Mouse (Mus musculus): ENCODE measurements at regions not wholly inside any gene's neighbourhood (a gene's known extent, or its start where the extent isn't known, plus 50 kb on each side); places are given as distances from the start of the nearest gene placed in this dataset.
A peak's percentile ranks its signal among the peaks of the same experiment; 100 is the strongest.

- no peak for DNase-seq (ENCODE audit: low read depth, low spot score)
Measured at GRCm38 (mm10) chr1:18849038-18849437, 253.8 kb upstream of the Tfap2d start.

GRCm38 (mm10) chr1:18857457-18857856 lies 245.4 kb upstream of the Tfap2d start:
- DNase-seq (ENCODE audit: low read depth, low spot score): no peak

- DNase-seq (ENCODE audit: low read depth, low spot score): no peak
Measured at GRCm38 (mm10) chr1:18903266-18903665, 199.6 kb upstream of the Tfap2d start.

- DNase-seq (ENCODE audit: low read depth, low spot score): no peak
Measured at GRCm38 (mm10) chr1:18903696-18904095, 199.1 kb upstream of the Tfap2d start.

- DNase-seq (ENCODE audit: low read depth, low spot score): no peak
Measured at GRCm38 (mm10) chr1:18911578-18911977, 191.2 kb upstream of the Tfap2d start.

- DNase-seq (ENCODE audit: low read depth, low spot score): no peak
Measured at GRCm38 (mm10) chr1:18956276-18956675, 146.5 kb upstream of the Tfap2d start.

GRCm38 (mm10) chr1:18956975-18957374 lies 145.8 kb upstream of the Tfap2d start:
- DNase-seq (ENCODE audit: low read depth, low spot score): peak; percentile 10

GRCm38 (mm10) chr1:18961464-18961863 lies 141.4 kb upstream of the Tfap2d start:
- no peak for DNase-seq (ENCODE audit: low read depth, low spot score)

GRCm38 (mm10) chr1:18961889-18962288 lies 140.9 kb upstream of the Tfap2d start:
- no peak for DNase-seq (ENCODE audit: low read depth, low spot score)

GRCm38 (mm10) chr1:18968935-18969334 lies 133.9 kb upstream of the Tfap2d start:
- no peak for DNase-seq (ENCODE audit: low read depth, low spot score)

- no peak for DNase-seq (ENCODE audit: low read depth, low spot score)
Measured at GRCm38 (mm10) chr1:18970173-18970572, 132.6 kb upstream of the Tfap2d start.

- DNase-seq (ENCODE audit: low read depth, low spot score): no peak
Measured at GRCm38 (mm10) chr1:18973826-18974620, 128.8 kb upstream of the Tfap2d start.

GRCm38 (mm10) chr1:18974860-18975439 lies 127.9 kb upstream of the Tfap2d start:
- DNase-seq (ENCODE audit: low read depth, low spot score): no peak

- no peak for DNase-seq (ENCODE audit: low read depth, low spot score)
Measured at GRCm38 (mm10) chr1:18975500-18975899, 127.3 kb upstream of the Tfap2d start.

GRCm38 (mm10) chr1:18976705-18977309 lies 126.0 kb upstream of the Tfap2d start:
- DNase-seq (ENCODE audit: low read depth, low spot score): peak; percentile 23

GRCm38 (mm10) chr1:18979141-18979540 lies 123.7 kb upstream of the Tfap2d start:
- no peak for DNase-seq (ENCODE audit: low read depth, low spot score)

GRCm38 (mm10) chr1:19016778-19017177 lies 86.0 kb upstream of the Tfap2d start:
- DNase-seq (ENCODE audit: low read depth, low spot score): no peak
